Mouse (Mus musculus) 3134 (cell line): ENCODE data around the gene AC161166.1.

Source experiments
- DNase-seq: peaks from one replicate; pipeline ENCODE4 v3.0.0-alpha.2; 2011; ENCODE audit warnings: low spot score; ENCODE audit not compliant: insufficient read length; ENCODE audit errors: extremely low read depth

The AC161166.1 gene

GRCm38 (mm10) chr7:24462388-24463319 is 49.6 kb downstream of the AC161166.1 start, which contains the start of gene Plaur:
Plaur (plus strand) TSS chr7:24462484.
- DNase-seq: peak; percentile 80

GRCm38 (mm10) chr7:24461376-24462051 is 50.7 kb downstream of the AC161166.1 start:
- peak; percentile 68 for DNase-seq
